8 mouse cellular contexts compared by ENCODE assay signal in the genomic region with DNA sequence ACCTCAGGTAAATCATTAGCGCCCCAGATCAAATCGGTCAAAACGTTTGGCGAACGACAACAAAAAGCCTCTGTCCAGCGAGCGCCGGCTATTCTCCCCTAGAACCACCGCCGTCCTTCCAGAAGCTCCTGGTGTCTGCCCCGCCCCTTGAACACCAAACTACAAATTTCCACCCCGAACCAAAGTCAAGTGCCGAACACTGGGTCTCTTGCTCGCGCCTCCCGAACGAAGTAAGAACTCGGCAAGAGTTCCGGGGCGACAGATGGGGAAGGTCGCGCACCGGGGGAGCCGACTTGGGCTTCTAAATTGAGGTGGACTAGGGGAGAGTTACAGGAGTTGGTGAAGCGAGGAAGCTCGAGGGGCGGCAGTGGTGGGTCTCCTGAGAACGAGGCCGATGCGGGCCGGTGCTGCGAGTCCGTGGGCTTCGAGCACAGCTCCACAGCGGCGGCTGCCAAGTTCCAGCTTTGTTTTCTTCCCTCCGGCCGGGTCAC. TPM values are rescaled to one million over a fixed set of nuclear protein-coding genes. Genes with fewer than 3 reads are reported as not detected.
A peak's percentile ranks its signal among the peaks of the same experiment; 100 is the strongest.
DNase-seq lines count a peak whose midpoint lies in the region; ATAC-seq and TF ChIP-seq lines count a peak whose summit lies in the region.

A gene (plus strand): TSS at position 174 of the 491 bp plus-strand sequence.

- H3K27ac ChIP-seq in left cerebral cortex, adult 2 months, result peak within 1 kb of the TSS; percentile 80
- H3K27ac ChIP-seq in bone marrow, adult 2 months (ENCODE audit: control insufficient read depth, insufficient read depth, low read depth, low read length, poor library complexity), result peak within 1 kb of the TSS; percentile 95
- peak within 1 kb of the TSS; percentile 85 for H3K27ac ChIP-seq in hindbrain, embryonic 14.5 days

- TF ChIP-seq CTCF in left cerebral cortex, adult 2 months (IDR thresholded peaks at IDR 0.05), result no peak
- no peak for TF ChIP-seq CTCF in bone marrow, adult 2 months (IDR thresholded peaks at IDR 0.05; ENCODE audit: control insufficient read depth, insufficient read depth, low read length)

- no peak for DNase-seq in left cerebral cortex, adult 2 months (ENCODE audit: extremely low spot score in 1 of 2, low spot score in 2 of 2)
- no peak for DNase-seq in left cerebral cortex, adult 11 months (ENCODE audit: low spot score)
- peak; percentile 11 for DNase-seq in forelimb bud, embryonic 11.5 days (ENCODE audit: low read depth, low spot score)
- no peak for DNase-seq in hindbrain, embryonic 14.5 days (ENCODE audit: low spot score)
- DNase-seq in left cerebral cortex, postnatal 10 days (ENCODE audit: extremely low spot score in 1 of 2, low spot score in 2 of 2), result no peak
- DNase-seq in urinary bladder, postnatal 25 days (ENCODE audit: low spot score), result peak; percentile 41

- H3K4me2 ChIP-seq in hindbrain, embryonic 14.5 days (replicated peaks), result peak within 1 kb of the TSS; percentile 87

- peak; percentile 76 for ATAC-seq in hindbrain, embryonic 14.5 days (ENCODE audit: low FRiP score)
- peak; percentile 35 for ATAC-seq in megakaryocyte progenitor cell, adult 5-6 weeks (replicated peaks; ENCODE audit: poor library complexity)

- WGBS in bone marrow, adult 2 months, result under 1% methylated on average over 38 of the region's 38 CpGs
- under 1% methylated on average over 38 of the region's 38 CpGs for WGBS in hindbrain, embryonic 14.5 days

- no peaks in the 10 kb centered on the region for H3K9me3 ChIP-seq in hindbrain, embryonic 14.5 days (ENCODE audit: control insufficient read depth, low read length)

- H3K9ac ChIP-seq in hindbrain, embryonic 14.5 days, result peak within 1 kb of the TSS; percentile 89

- intact Hi-C loops in left cerebral cortex, adult 2 months (cut with DNase I), result loop anchor here (1.0 to 5.0 kb wide), 2 partner anchors 30 to 227 kb away; a partner anchor contains a TSS
- intact Hi-C loops in left cerebral cortex, postnatal 10 days (cut with DNase I), result no loop called here

- H3K36me3 ChIP-seq in hindbrain, embryonic 14.5 days (replicated peaks; ENCODE audit: control insufficient read depth, insufficient read depth), result peaks cover 32% of the 10 kb centered on the region

- no peaks in the 10 kb centered on the region for H3K27me3 ChIP-seq in hindbrain, embryonic 14.5 days (ENCODE audit: control insufficient read depth, insufficient read depth, low read length)

- TF ChIP-seq POLR2A in bone marrow, adult 2 months (IDR thresholded peaks at IDR 0.05; ENCODE audit: borderline replicate concordance, control insufficient read depth, low read depth, low read length), result no peak

- peaks cover 3% of the 10 kb centered on the region; the same call in 1 of the 2 replicates for H3K4me1 ChIP-seq in bone marrow, adult 2 months (ENCODE audit: control insufficient read depth, insufficient read depth, low read length)
- H3K4me1 ChIP-seq in hindbrain, embryonic 14.5 days (replicated peaks; ENCODE audit: control insufficient read depth, insufficient read depth, low read length), result peaks cover 25% of the 10 kb centered on the region

- peak within 1 kb of the TSS; percentile 94 for H3K4me3 ChIP-seq in left cerebral cortex, adult 2 months
- H3K4me3 ChIP-seq in bone marrow, adult 2 months (replicated peaks; ENCODE audit: control insufficient read depth, low read depth, low read length), result peak within 1 kb of the TSS; percentile 82
- peak within 1 kb of the TSS; percentile 96 for H3K4me3 ChIP-seq in hindbrain, embryonic 14.5 days (replicated peaks; ENCODE audit: low read length)

RNA-seq across cellular contexts. Expression of the gene that starts here (rescaled TPM):
- 10 to 100 TPM; 45.7 to 48.6 TPM for total RNA-seq in left cerebral cortex, adult 2 months (2021)
- polyA plus RNA-seq in bone marrow, adult 2 months (2011; ENCODE audit: insufficient read depth, insufficient read length, low replicate concordance, missing spikeins), result 12.1 and 17.0 TPM in 2 replicates
- 43.3 and 43.7 TPM in 2 replicates for polyA plus RNA-seq in hindbrain, embryonic 14.5 days (2014; fragmentation: Nextera tagmentation; extraction: Ambion mirVana)
- total RNA-seq in left cerebral cortex, postnatal 10 days (2021), result 10 to 100 TPM; 31.8 to 32.2 TPM
- total RNA-seq in megakaryocyte progenitor cell, adult 5-6 weeks (2015), result 36.4 and 38.9 TPM in 2 replicates
- total RNA-seq in megakaryocyte progenitor cell, adult 5-6 weeks (2017), result 28.8 and 39.3 TPM in 2 replicates

Comparison
In these comparisons a context has a peak if more than half of its experiments do, and no peak if none do; other contexts are left out.
1. DNase-seq: peak in forelimb bud, embryonic 11.5 days (single experiment) and urinary bladder, postnatal 25 days (single experiment); none in left cerebral cortex, adult 2 months (0 of 2), left cerebral cortex, adult 11 months (single experiment), hindbrain, embryonic 14.5 days (single experiment) and left cerebral cortex, postnatal 10 days (0 of 2).
2. Peak in every context shown above with its lines, with median percentiles within 50 percentile points of each other: H3K27ac ChIP-seq and H3K4me3 ChIP-seq.